Mouse (Mus musculus): ENCODE results near the gene Pim1.
"Not testable (repeated sequence)": the region's sequence is repeated elsewhere in the genome, so short reads cannot be mapped to it uniquely, and the experiment has no call there.

The Pim1 gene

GRCm38 (mm10) chr17:29514435-29514834 is 23.9 kb downstream of the Pim1 start:
- DNase-seq (ENCODE audit: low read depth in 1 of 2, low spot score in 2 of 2) = peak in 1 of 2 experiments; percentile 76

GRCm38 (mm10) chr17:29518665-29519064 is 28.1 kb downstream of the Pim1 start:
- not testable (repeated sequence) for DNase-seq (ENCODE audit: low read depth in 1 of 2, low spot score in 2 of 2)

GRCm38 (mm10) chr17:29519731-29520130 is 29.2 kb downstream of the Pim1 start:
- no peak for DNase-seq (ENCODE audit: low read depth in 1 of 2, low spot score in 2 of 2)

GRCm38 (mm10) chr17:29525613-29526012 is 35.1 kb downstream of the Pim1 start:
- DNase-seq (ENCODE audit: low read depth in 1 of 2, low spot score in 2 of 2) = no peak

GRCm38 (mm10) chr17:29528568-29529187 is 38.1 kb downstream of the Pim1 start:
- no peak for DNase-seq (ENCODE audit: low read depth in 1 of 2, low spot score in 2 of 2)

GRCm38 (mm10) chr17:29530508-29530907 is 40.0 kb downstream of the Pim1 start:
- DNase-seq (ENCODE audit: low read depth in 1 of 2, low spot score in 2 of 2) = no peak

GRCm38 (mm10) chr17:29531278-29531677 is 40.7 kb downstream of the Pim1 start:
- no peak for DNase-seq (ENCODE audit: low read depth in 1 of 2, low spot score in 2 of 2)

- DNase-seq (ENCODE audit: low read depth in 1 of 2, low spot score in 2 of 2) = no peak
Measured at GRCm38 (mm10) chr17:29531757-29532384, 41.3 kb downstream of the Pim1 start.

- DNase-seq (ENCODE audit: low read depth in 1 of 2, low spot score in 2 of 2) = no peak
Measured at GRCm38 (mm10) chr17:29533866-29534265, 43.3 kb downstream of the Pim1 start.

- DNase-seq (ENCODE audit: low read depth in 1 of 2, low spot score in 2 of 2) = no peak
Measured at GRCm38 (mm10) chr17:29540426-29540825, 49.9 kb downstream of the Pim1 start.

- DNase-seq (ENCODE audit: low read depth in 1 of 2, low spot score in 2 of 2) = no peak
Measured at GRCm38 (mm10) chr17:29541419-29541818, 50.9 kb downstream of the Pim1 start.

GRCm38 (mm10) chr17:29542831-29543690 is 52.5 kb downstream of the Pim1 start:
- DNase-seq (ENCODE audit: low read depth in 1 of 2, low spot score in 2 of 2) = no peak

- DNase-seq (ENCODE audit: low read depth in 1 of 2, low spot score in 2 of 2) = no peak
Measured at GRCm38 (mm10) chr17:29544064-29544463, 53.5 kb downstream of the Pim1 start.

- DNase-seq (ENCODE audit: low read depth in 1 of 2, low spot score in 2 of 2) = no peak
Measured at GRCm38 (mm10) chr17:29545241-29545640, 54.7 kb downstream of the Pim1 start.
